Comparison of ENCODE assay signal across 10 mouse cellular contexts in the genomic region with DNA sequence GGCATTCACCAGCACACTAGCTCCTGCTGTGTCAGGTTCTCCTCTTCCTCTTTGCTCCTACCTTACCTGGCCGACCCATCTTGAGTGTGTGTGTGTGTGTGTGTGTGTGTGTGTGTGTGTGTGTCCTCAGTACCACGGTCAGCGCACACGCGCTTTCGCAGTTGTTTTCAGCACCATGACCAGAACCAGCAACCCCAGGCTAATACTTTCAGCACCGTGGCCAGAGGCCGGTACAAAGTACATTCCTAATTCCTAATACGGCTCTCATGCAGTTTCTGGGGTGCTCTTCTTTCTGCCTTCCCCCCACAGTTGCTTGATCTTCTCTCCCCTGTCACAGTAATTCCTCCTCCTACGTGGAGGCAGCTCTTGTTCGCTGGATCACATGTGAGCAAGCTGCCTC.
A peak's percentile ranks its signal among the peaks of the same experiment; 100 is the strongest.
DNase-seq lines count a peak whose midpoint lies in the region; TF ChIP-seq lines count a peak whose summit lies in the region.
"Had no signal": no experiment of that assay in that cellular context is flagged by ENCODE, and none has a peak within 500 bp of the region (broad histone marks: within the 10 kb centered on the region; RNA-seq: fewer than 3 reads in every experiment).

No protein-coding gene starts in this region.

- DNase-seq in heart, postnatal 10 days: peak; percentile 28 to 62
- no peak for DNase-seq in heart, adult 9 months (ENCODE audit: low spot score in 2 of 2)
- DNase-seq in brain, embryonic 14.5 days (ENCODE audit: low read depth): peak; percentile 20
- DNase-seq in kidney, postnatal 4 days: peak; percentile 82 to 86
- DNase-seq in layer of hippocampus, postnatal 36 days: no peak
- DNase-seq in cerebellum, postnatal 14 days: no peak
- DNase-seq in cerebellum, adult 11 months: no peak
- DNase-seq: cerebellum, adult 11-12 months; thymus, postnatal 14 days had no signal

- H3K4me3 ChIP-seq in C2C12 (ENCODE audit: insufficient read depth, poor library complexity, severe bottlenecking): no peak overlapping the region

- no peak for TF ChIP-seq POLR2A in brain, embryonic 14.5 days (IDR thresholded peaks at IDR 0.05; ENCODE audit: borderline replicate concordance, extremely low read depth, insufficient read depth, insufficient read length, poor library complexity, severe bottlenecking)

- H3ac ChIP-seq in C2C12 (ENCODE audit: control insufficient read depth, insufficient read length, low read depth): no peak overlapping the region

- H3K79me3 ChIP-seq in C2C12 (ENCODE audit: low read depth): no peaks in the 10 kb centered on the region

- TF ChIP-seq CTCF in C2C12 (IDR thresholded peaks at IDR 0.05; ENCODE audit: control insufficient read depth, insufficient read depth, insufficient read length): no peak
- no peak for TF ChIP-seq CTCF in brain, embryonic 14.5 days (IDR thresholded peaks at IDR 0.05; ENCODE audit: borderline replicate concordance, extremely low read depth, insufficient read depth, insufficient read length)

- no peaks in the 10 kb centered on the region for H3K79me2 ChIP-seq in C2C12 (ENCODE audit: control insufficient read depth, insufficient read depth)

- H3K27me3 ChIP-seq in C2C12 (ENCODE audit: control insufficient read depth, insufficient read depth, insufficient read length): no peaks in the 10 kb centered on the region

- no peaks in the 10 kb centered on the region for H3K36me3 ChIP-seq in C2C12 (ENCODE audit: control insufficient read depth, insufficient read depth)

- intact Hi-C loops in heart, postnatal 10 days (cut with DNase I): no loop called here

TF ChIP-seq in C2C12, 6 proteins besides CTCF, POLR2A, EP300 and RAD21:
- TF ChIP-seq MYOG (IDR thresholded peaks at IDR 0.05; ENCODE audit: control insufficient read depth, extremely low read depth, insufficient read length) (no peak), USF1 (IDR thresholded peaks at IDR 0.05; ENCODE audit: low read depth) (no peak), FOSL1 (IDR thresholded peaks at IDR 0.05; ENCODE audit: insufficient read depth, low read length, poor library complexity, severe bottlenecking) (no peak), MAX (IDR thresholded peaks at IDR 0.05) (peak; percentile 26), CEBPB (IDR thresholded peaks at IDR 0.05; ENCODE audit: low read depth) (no peak), MYOD1 (IDR thresholded peaks at IDR 0.05; ENCODE audit: control insufficient read depth, insufficient read length, low read depth) (no peak)

Comparison
In these comparisons a context has a peak if more than half of its experiments do, and no peak if none do; other contexts are left out.
1. DNase-seq: peak in heart, postnatal 10 days (2 of 2), brain, embryonic 14.5 days (single experiment) and kidney, postnatal 4 days (2 of 2); none in heart, adult 9 months (0 of 2), layer of hippocampus, postnatal 36 days (0 of 2), cerebellum, postnatal 14 days (0 of 2) and cerebellum, adult 11 months (single experiment).